Mouse (Mus musculus) retina, postnatal 1 day (tissue): ENCODE measurements around the gene Gm21310.
"Not testable (repeated sequence)": the region's sequence is repeated elsewhere in the genome, so short reads cannot be mapped to it uniquely, and the experiment has no call there.

Experiments
- DNase-seq: peaks from one replicate; pipeline ENCODE4 v3.0.0-alpha.2; 2012

The Gm21310 gene

DNA sequence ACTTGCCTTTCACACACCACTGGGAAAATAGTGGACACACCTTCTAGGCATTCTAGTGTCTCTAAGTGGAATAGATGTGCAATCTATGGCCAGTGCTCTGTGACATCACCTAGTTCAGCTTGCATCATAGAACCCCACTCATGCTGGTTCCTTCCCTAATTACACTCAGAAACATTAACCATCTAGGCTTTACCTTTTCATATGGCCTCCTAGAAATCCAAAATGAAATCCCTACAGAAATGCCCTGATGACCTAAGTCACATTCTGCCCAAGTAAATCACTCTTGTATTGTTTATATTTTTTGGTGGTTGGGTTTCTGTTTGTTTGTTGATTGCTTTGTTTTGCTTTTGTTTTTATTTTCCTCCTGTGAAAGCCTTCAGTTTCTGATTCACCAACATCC, at the start of gene Gm21310:
TSS of gene Gm21310 (minus strand) at position 101 of the 400 bp plus-strand sequence.
- not testable (repeated sequence) for DNase-seq
